Mouse (Mus musculus) liver, postnatal 0 days (tissue): Measurements from ENCODE around the gene Lrch1.

Source experiments
- CTCF ChIP-seq: sonication (generic); IDR thresholded peaks from 2 replicates; pipeline ENCODE4 v1.5.1; 2016; ENCODE audit warnings: antibody characterized with exemption, low read depth
- EP300 ChIP-seq: IDR thresholded peaks from 2 replicates; pipeline ENCODE4 v1.6.1; 2016; ENCODE audit warnings: antibody characterized with exemption, low read depth, mild to moderate bottlenecking

DNA sequence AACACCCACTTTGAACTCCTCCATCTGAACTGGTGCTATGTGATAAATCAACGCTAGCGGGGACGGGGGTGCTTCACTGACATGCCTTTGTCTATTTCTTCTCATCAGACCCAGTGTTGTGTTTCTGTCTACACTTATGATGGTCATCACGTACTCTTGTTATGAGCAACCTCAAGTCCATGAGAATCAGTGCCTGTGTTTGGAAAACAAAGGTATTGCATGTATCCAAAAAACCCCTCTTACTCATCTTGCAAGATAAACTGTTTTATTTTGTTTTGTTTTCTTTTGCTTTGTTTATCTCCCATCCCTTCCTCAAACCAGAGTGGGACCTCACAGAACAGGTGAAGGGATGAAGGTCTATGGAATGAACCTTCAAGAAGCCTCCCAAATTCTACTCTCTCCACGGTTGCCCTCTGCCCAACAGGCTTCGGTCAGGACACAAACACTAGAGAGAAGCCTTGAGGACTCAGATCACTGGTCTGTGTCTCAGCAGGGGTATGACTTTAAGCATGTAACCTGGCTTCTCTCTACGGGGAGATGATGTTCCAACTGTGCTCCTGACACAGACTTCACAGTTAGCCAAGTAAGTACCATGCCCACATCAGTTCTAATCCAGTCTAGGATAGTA is 3.4 kb downstream of the Lrch1 start:
- TF ChIP-seq EP300, result no peak
- no peak for TF ChIP-seq CTCF
